Mouse (Mus musculus): Measurements from ENCODE around the gene Nid2. TPM values are rescaled to one million over a fixed set of nuclear protein-coding genes. Genes with fewer than 3 reads are reported as not detected.

Gene Nid2
- polyA plus RNA-seq, 1 experiment from 2014 or later = 91.1 TPM

GRCm38 (mm10) chr14:19769441-19770200 is 18.6 kb downstream of the Nid2 start:
- no peak for ATAC-seq (ENCODE audit: insufficient number of reproducible peaks, low FRiP score, low TSS enrichment, low read depth)
- H3K27me3 ChIP-seq = no peaks in the 10 kb centered on the region
- H3K27ac ChIP-seq = peak overlapping the region; percentile 48; the same call in 1 of the 2 replicates
- H3K9me3 ChIP-seq = no peaks in the 10 kb centered on the region
- H3K36me3 ChIP-seq = peaks cover 4% of the 10 kb centered on the region; the same call in 1 of the 2 replicates
- 27% methylated on average over 6 of the region's 6 CpGs for WGBS
- peaks cover 13% of the 10 kb centered on the region for H3K4me1 ChIP-seq
- H3K4me2 ChIP-seq = no peak overlapping the region
- no peak overlapping the region for H3K9ac ChIP-seq
- no peak overlapping the region for H3K4me3 ChIP-seq

DNA sequence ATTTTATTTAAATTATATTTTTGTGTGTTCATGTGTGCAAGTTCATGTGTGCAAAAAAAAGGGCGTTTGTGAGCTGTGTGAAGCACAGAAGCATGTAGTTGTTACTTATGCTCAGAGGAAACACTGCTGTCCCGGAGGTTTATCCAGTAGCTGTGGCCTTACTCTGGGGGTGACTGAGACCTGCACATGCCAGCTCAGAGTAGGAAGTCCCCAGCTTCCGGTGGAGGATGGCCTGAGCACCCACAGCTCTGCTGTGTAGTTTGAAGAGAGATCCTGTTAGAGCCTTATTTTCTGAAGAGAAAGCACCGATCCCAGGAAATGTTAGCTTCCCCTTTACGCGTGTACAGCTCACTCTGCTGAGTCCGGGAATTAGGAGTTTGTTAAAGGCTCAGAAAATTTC is 20.1 kb downstream of the Nid2 start:
- WGBS = 76% methylated on average over 7 of the region's 7 CpGs

DNA sequence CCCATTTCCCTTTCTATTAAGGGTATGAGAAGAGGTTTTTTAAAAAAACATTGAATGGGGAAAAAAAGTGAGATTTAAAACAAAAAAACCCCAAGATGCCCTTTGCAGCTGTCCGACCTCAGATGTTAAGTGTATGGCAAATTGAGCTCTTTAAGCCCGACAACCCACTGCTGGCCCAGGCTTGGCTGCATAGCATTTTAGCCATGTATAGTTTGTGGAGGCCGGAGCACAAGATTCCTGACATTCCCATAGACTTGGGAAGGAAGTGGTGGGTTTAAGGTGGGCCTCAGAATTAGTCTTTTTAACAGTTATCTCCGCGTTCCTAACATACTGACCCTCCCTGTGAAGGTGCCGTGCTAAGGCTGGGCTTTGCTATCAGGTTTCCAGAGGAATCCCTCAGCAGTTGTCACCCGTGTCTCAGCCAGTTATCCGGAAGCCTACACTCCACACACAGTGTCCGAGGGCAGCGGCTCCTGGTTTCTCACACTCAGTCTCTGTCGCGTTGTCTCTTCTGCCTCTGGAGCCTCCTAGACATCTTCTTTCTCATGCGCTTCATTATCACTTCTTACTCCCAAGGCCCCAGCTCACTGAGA is 23.1 kb downstream of the Nid2 start:
- no peak for ATAC-seq (ENCODE audit: insufficient number of reproducible peaks, low FRiP score, low TSS enrichment, low read depth)
- peaks cover 7% of the 10 kb centered on the region for H3K4me1 ChIP-seq
- H3K4me2 ChIP-seq = no peak overlapping the region
- H3K27ac ChIP-seq = no peak overlapping the region
- no peaks in the 10 kb centered on the region for H3K9me3 ChIP-seq
- no peak overlapping the region for H3K4me3 ChIP-seq
- H3K36me3 ChIP-seq = peaks cover 9% of the 10 kb centered on the region; the same call in 1 of the 2 replicates
- H3K27me3 ChIP-seq = no peaks in the 10 kb centered on the region
- 76% methylated on average over 13 of the region's 13 CpGs for WGBS
- no peak overlapping the region for H3K9ac ChIP-seq

More for the DNA sequence above, 20.1 kb downstream of the Nid2 start:
- Histone ChIP-seq H3K4me1 (peaks cover 9% of the 10 kb centered on the region), H3K4me3 (no peak overlapping the region), H3K36me3 (no peaks in the 10 kb centered on the region; the same call in 1 of the 2 replicates), H3K27me3 (no peaks in the 10 kb centered on the region), H3K27ac (0 out of 2 replicates have a peak overlapping the region, but pooled peaks have one; percentile 14), H3K9me3 (no peaks in the 10 kb centered on the region), H3K9ac (no peak overlapping the region), H3K4me2 (no peak overlapping the region)
- ATAC-seq (ENCODE audit: insufficient number of reproducible peaks, low FRiP score, low TSS enrichment, low read depth) = no peak

DNA sequence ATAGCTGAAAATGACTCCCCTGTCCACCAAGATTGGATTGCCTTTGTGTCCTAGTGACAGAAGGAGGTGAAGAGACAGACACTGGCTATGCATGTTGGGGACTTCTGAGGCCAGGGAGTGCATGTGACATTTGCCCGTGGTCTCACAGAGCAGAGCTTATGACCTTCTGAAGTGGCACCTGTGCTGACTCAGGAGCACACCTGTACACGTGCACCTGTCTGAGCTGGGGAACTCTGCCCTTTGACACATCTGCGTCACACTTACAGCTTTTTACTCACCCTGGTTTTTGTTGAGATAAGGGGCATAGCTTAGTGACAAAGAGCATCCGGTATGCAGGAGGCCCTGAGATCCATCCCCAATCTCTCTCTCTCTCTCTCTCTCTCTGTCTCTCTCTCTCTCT is 24.4 kb downstream of the Nid2 start:
- WGBS = 92% methylated on average over 4 of the region's 4 CpGs
- ATAC-seq (ENCODE audit: insufficient number of reproducible peaks, low FRiP score, low TSS enrichment, low read depth) = no peak
- H3K27ac ChIP-seq = no peak overlapping the region
- H3K27me3 ChIP-seq = no peaks in the 10 kb centered on the region
- H3K4me1 ChIP-seq = no peaks in the 10 kb centered on the region; the same call in 1 of the 2 replicates
- no peak overlapping the region for H3K4me2 ChIP-seq
- no peak overlapping the region for H3K9ac ChIP-seq
- H3K4me3 ChIP-seq = no peak overlapping the region
- peaks cover 19% of the 10 kb centered on the region; the same call in 1 of the 2 replicates for H3K36me3 ChIP-seq
- no peaks in the 10 kb centered on the region for H3K9me3 ChIP-seq

- peaks cover 25% of the 10 kb centered on the region; the same call in 1 of the 2 replicates for H3K36me3 ChIP-seq
- WGBS = 94% methylated on average over 5 of the region's 5 CpGs
These were observed 25.1 kb downstream of the Nid2 start for GRCm38 (mm10) chr14:19776179-19776578.

GRCm38 (mm10) chr14:19776890-19777289 is 25.8 kb downstream of the Nid2 start:
- whole genome bisulfite sequencing = 52% methylated on average over 6 of the region's 6 CpGs
- ATAC-seq (ENCODE audit: insufficient number of reproducible peaks, low FRiP score, low TSS enrichment, low read depth) = no peak
- Histone ChIP-seq H3K27ac (no peak overlapping the region), H3K27me3 (no peaks in the 10 kb centered on the region), H3K9me3 (no peaks in the 10 kb centered on the region), H3K4me2 (no peak overlapping the region), H3K9ac (no peak overlapping the region), H3K36me3 (peaks cover 29% of the 10 kb centered on the region; the same call in 1 of the 2 replicates), H3K4me1 (no peaks in the 10 kb centered on the region), H3K4me3 (no peak overlapping the region)

More at GRCm38 (mm10) chr14:19776179-19776578, 25.1 kb downstream of the Nid2 start:
- H3K27ac ChIP-seq = no peak overlapping the region
- no peak for ATAC-seq (ENCODE audit: insufficient number of reproducible peaks, low FRiP score, low TSS enrichment, low read depth)
- no peak overlapping the region for H3K9ac ChIP-seq
- no peaks in the 10 kb centered on the region for H3K27me3 ChIP-seq
- H3K4me3 ChIP-seq = no peak overlapping the region
- H3K4me1 ChIP-seq = no peaks in the 10 kb centered on the region
- no peaks in the 10 kb centered on the region for H3K9me3 ChIP-seq
- no peak overlapping the region for H3K4me2 ChIP-seq

- 85% methylated on average over 6 of the region's 6 CpGs for WGBS
- H3K9ac ChIP-seq = no peak overlapping the region
- no peaks in the 10 kb centered on the region for H3K4me1 ChIP-seq
- no peak overlapping the region for H3K27ac ChIP-seq
- no peaks in the 10 kb centered on the region for H3K27me3 ChIP-seq
- H3K4me2 ChIP-seq = no peak overlapping the region
- no peak overlapping the region for H3K4me3 ChIP-seq
- ATAC-seq (ENCODE audit: insufficient number of reproducible peaks, low FRiP score, low TSS enrichment, low read depth) = no peak
- no peaks in the 10 kb centered on the region for H3K9me3 ChIP-seq
- H3K36me3 ChIP-seq = peaks cover 32% of the 10 kb centered on the region; the same call in 1 of the 2 replicates
These were observed 26.3 kb downstream of the Nid2 start for GRCm38 (mm10) chr14:19777365-19777764.

DNA sequence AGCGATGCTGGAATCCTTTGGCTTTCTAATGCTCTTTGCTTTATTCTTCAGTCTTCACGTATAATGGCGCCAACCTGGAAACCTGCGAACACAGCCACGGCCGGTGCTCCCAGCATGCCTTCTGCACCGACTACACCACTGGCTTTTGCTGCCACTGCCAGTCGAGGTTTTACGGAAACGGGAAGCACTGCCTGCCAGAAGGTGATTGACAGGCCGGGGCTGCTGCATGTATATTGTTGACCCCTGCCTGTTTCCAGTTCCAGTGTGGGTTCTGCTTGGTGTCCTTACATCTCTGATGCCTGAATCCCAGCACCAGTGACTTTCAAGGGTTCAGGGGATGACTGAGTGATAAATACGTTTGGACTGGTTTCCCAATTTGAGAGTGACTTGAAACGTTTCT is 26.9 kb downstream of the Nid2 start:
- Histone ChIP-seq H3K4me1 (no peaks in the 10 kb centered on the region), H3K27me3 (no peaks in the 10 kb centered on the region), H3K36me3 (peaks cover 32% of the 10 kb centered on the region; the same call in 1 of the 2 replicates), H3K27ac (no peak overlapping the region), H3K9ac (no peak overlapping the region), H3K4me3 (no peak overlapping the region), H3K9me3 (no peaks in the 10 kb centered on the region), H3K4me2 (no peak overlapping the region)
- 81% methylated on average over 13 of the region's 13 CpGs for WGBS
- no peak for ATAC-seq (ENCODE audit: insufficient number of reproducible peaks, low FRiP score, low TSS enrichment, low read depth)

DNA sequence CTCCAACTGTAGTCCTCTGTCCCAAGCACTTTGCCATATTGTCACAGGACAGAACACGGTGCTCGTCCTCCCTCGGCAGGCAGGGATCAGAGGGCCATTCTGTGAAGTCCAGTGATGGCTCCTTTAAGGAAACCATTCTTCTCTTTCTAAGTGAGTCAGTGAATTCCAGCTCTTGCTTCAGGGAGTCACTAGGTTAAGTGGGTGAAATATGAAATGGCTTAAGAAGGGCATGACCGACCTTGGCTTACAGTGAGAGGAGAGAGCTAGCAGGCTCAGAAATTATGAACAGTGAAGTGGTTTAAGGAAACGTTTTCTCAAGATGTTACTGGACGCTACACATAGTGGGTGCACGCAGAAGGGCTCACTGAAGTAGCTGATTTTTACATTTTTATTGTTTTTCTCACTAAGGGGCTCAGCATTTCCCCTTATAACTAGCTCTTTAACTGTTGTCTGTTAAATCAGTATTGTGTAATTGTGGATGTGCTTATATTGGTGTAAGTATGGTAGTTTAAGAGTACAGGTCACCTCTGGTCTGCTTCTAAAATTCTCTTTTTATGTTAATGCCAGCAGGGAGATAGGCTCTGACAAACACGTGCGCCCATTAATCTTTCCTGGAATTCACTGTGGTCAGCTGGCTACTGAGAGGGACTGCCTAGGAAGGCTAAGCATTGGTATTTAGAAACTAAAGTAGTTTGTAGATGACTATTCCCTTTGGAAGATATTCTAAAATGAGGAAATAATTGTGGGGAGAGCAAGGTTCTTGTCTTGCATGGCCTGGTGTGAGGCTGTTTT is 34.9 kb downstream of the Nid2 start:
- H3K4me3 ChIP-seq = no peak overlapping the region
- no peak overlapping the region for H3K27ac ChIP-seq
- no peaks in the 10 kb centered on the region for H3K9me3 ChIP-seq
- 80% methylated on average over 9 of the region's 9 CpGs for WGBS
- no peaks in the 10 kb centered on the region for H3K4me1 ChIP-seq
- no peak for ATAC-seq (ENCODE audit: insufficient number of reproducible peaks, low FRiP score, low TSS enrichment, low read depth)
- no peak overlapping the region for H3K9ac ChIP-seq
- H3K27me3 ChIP-seq = no peaks in the 10 kb centered on the region
- H3K36me3 ChIP-seq = peaks cover 9% of the 10 kb centered on the region; the same call in 1 of the 2 replicates
- H3K4me2 ChIP-seq = no peak overlapping the region

GRCm38 (mm10) chr14:19788443-19788842 is 37.4 kb downstream of the Nid2 start:
- Histone ChIP-seq H3K9ac (no peak overlapping the region), H3K9me3 (no peaks in the 10 kb centered on the region), H3K27ac (no peak overlapping the region), H3K4me1 (no peaks in the 10 kb centered on the region), H3K27me3 (no peaks in the 10 kb centered on the region), H3K4me2 (no peak overlapping the region), H3K36me3 (peaks cover 8% of the 10 kb centered on the region; the same call in 1 of the 2 replicates), H3K4me3 (no peak overlapping the region)
- no peak for ATAC-seq (ENCODE audit: insufficient number of reproducible peaks, low FRiP score, low TSS enrichment, low read depth)
- 60% methylated on average over 1 of the region's 1 CpGs for WGBS

DNA sequence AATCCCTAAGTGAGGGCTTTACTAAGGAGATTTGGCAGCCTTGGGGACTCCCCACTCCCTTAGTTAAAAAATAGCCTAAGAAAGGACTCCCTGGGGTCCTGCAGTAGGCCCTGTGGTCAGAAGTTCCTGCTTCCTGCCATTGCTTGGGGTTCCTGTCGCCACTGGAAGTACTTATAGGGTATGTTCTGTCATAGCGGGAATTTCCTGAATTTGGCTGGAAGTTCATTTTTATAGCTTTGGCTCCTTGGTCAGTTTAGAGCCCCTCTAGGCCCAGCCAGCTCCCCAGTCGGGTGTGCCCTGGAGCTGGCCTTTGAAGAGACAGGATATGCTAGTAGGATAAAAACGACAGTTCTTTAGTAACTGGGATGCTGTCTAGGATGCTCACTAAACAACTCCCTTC is 43.8 kb downstream of the Nid2 start:
- Histone ChIP-seq H3K9ac (no peak overlapping the region), H3K27ac (0 out of 2 replicates have a peak overlapping the region, but pooled peaks have one; percentile 33), H3K36me3 (peaks cover 34% of the 10 kb centered on the region), H3K9me3 (no peaks in the 10 kb centered on the region), H3K27me3 (no peaks in the 10 kb centered on the region), H3K4me2 (no peak overlapping the region), H3K4me3 (no peak overlapping the region), H3K4me1 (no peaks in the 10 kb centered on the region)
- WGBS = 42% methylated on average over 4 of the region's 4 CpGs
- ATAC-seq (ENCODE audit: insufficient number of reproducible peaks, low FRiP score, low TSS enrichment, low read depth) = no peak
